Comparison of ENCODE assay signal across 10 mouse cellular contexts in genomic region chr13:46832956-46833355, GRCm38 (mm10).
DNase-seq lines count a peak whose midpoint lies in the region; ATAC-seq and TF ChIP-seq lines count a peak whose summit lies in the region.
"Had no signal": no experiment of that assay in that cellular context is flagged by ENCODE, and none has a peak within 500 bp of the region (broad histone marks: within the 10 kb centered on the region; RNA-seq: fewer than 3 reads in every experiment).

No protein-coding gene starts in this region.

- intact Hi-C loops in heart, adult 2 months (cut with DNase I) = no loop called here
- intact Hi-C loops in heart, postnatal 25 days (cut with DNase I) = no loop called here

- H3K27me3 ChIP-seq in heart, adult 2 months (ENCODE audit: control insufficient read depth, insufficient read depth, low read length) = no peaks in the 10 kb centered on the region
- H3K27me3 ChIP-seq in embryonic facial prominence, embryonic 12.5 days = no peaks in the 10 kb centered on the region
- no peaks in the 10 kb centered on the region for H3K27me3 ChIP-seq in forebrain, embryonic 13.5 days

- no peak for TF ChIP-seq EP300 in heart, adult 2 months (IDR thresholded peaks at IDR 0.05; ENCODE audit: insufficient read depth, low read depth, low read length)

- no peaks in the 10 kb centered on the region for H3K4me1 ChIP-seq in heart, adult 2 months (ENCODE audit: control insufficient read depth, insufficient read depth, low read length)
- no peaks in the 10 kb centered on the region for H3K4me1 ChIP-seq in embryonic facial prominence, embryonic 12.5 days
- no peaks in the 10 kb centered on the region for H3K4me1 ChIP-seq in forebrain, embryonic 13.5 days

- H3K4me3 ChIP-seq in heart, adult 2 months = no peak overlapping the region
- H3K4me3 ChIP-seq in embryonic facial prominence, embryonic 12.5 days = no peak overlapping the region
- no peak overlapping the region for H3K4me3 ChIP-seq in forebrain, embryonic 13.5 days

- 78% methylated on average over 3 of the region's 3 CpGs for WGBS in heart, adult 2 months
- WGBS in embryonic facial prominence, embryonic 12.5 days = 66% methylated on average over 3 of the region's 3 CpGs
- 78% methylated on average over 3 of the region's 3 CpGs for WGBS in forebrain, embryonic 13.5 days

- TF ChIP-seq CTCF in heart, adult 2 months (IDR thresholded peaks at IDR 0.05) = peak; percentile 83

- no peak overlapping the region for H3K4me2 ChIP-seq in embryonic facial prominence, embryonic 12.5 days (replicated peaks)
- H3K4me2 ChIP-seq in forebrain, embryonic 13.5 days = no peak overlapping the region

- no peaks in the 10 kb centered on the region for H3K36me3 ChIP-seq in heart, adult 2 months (ENCODE audit: control insufficient read depth, insufficient read depth, low read length)
- peaks cover 33% of the 10 kb centered on the region for H3K36me3 ChIP-seq in embryonic facial prominence, embryonic 12.5 days
- H3K36me3 ChIP-seq in forebrain, embryonic 13.5 days (ENCODE audit: poor library complexity, severe bottlenecking) = peaks cover 34% of the 10 kb centered on the region

- H3K9me3 ChIP-seq in embryonic facial prominence, embryonic 12.5 days = 0 out of 2 replicates have a peak, but pooled peaks cover 4% of the 10 kb centered on the region
- peaks cover 17% of the 10 kb centered on the region for H3K9me3 ChIP-seq in forebrain, embryonic 13.5 days (replicated peaks)

- H3K79me2 ChIP-seq in heart, adult 2 months (replicated peaks; ENCODE audit: control insufficient read depth, insufficient read depth, low read length) = no peaks in the 10 kb centered on the region

- no peak overlapping the region for H3K27ac ChIP-seq in heart, adult 2 months
- 0 out of 2 replicates have a peak overlapping the region, but pooled peaks have one; percentile 41 for H3K27ac ChIP-seq in embryonic facial prominence, embryonic 12.5 days
- H3K27ac ChIP-seq in forebrain, embryonic 13.5 days = no peak overlapping the region
- H3K27ac ChIP-seq: macrophage had no signal

- H3K9ac ChIP-seq in heart, adult 2 months (ENCODE audit: low read depth, low read length) = no peak overlapping the region
- H3K9ac ChIP-seq in embryonic facial prominence, embryonic 12.5 days = no peak overlapping the region
- no peak overlapping the region for H3K9ac ChIP-seq in forebrain, embryonic 13.5 days

- TF ChIP-seq POLR2A in heart, adult 2 months (IDR thresholded peaks at IDR 0.05; ENCODE audit: insufficient read depth, low read depth, low read length) = no peak

- ATAC-seq in embryonic facial prominence, embryonic 12.5 days (ENCODE audit: insufficient number of reproducible peaks, insufficient read depth, low FRiP score, low TSS enrichment) = no peak
- no peak for ATAC-seq in forebrain, embryonic 13.5 days

- no peak for DNase-seq in heart, adult 2 months
- DNase-seq in heart, postnatal 25 days (ENCODE audit: low spot score) = no peak
- DNase-seq in retina, embryonic 14.5 days (ENCODE audit: low spot score) = peak; percentile 22
- DNase-seq in retina, postnatal 1 day = no peak
- DNase-seq in thymus, postnatal 14 days = peak; percentile 45
- no peak for DNase-seq in adipocyte (ENCODE audit: low spot score)
- DNase-seq: kidney, adult 11 months had no signal

Comparison
In these comparisons a context has a peak if more than half of its experiments do, and no peak if none do; other contexts are left out.
1. DNase-seq: peak in retina, embryonic 14.5 days (single experiment) and thymus, postnatal 14 days (single experiment); none in heart, adult 2 months (0 of 2), heart, postnatal 25 days (single experiment), retina, postnatal 1 day (single experiment) and adipocyte (single experiment).